Mouse (Mus musculus) stomach, postnatal 0 days (tissue): ENCODE results near the gene Dnajb11.

Source experiments
- CTCF ChIP-seq: IDR thresholded peaks from 2 replicates; pipeline ENCODE4 v1.5.1; 2016; ENCODE audit warnings: antibody characterized with exemption, low read depth, mild to moderate bottlenecking, moderate library complexity
- EP300 ChIP-seq: optimal IDR thresholded peaks from 2 replicates; pipeline ENCODE3; 2016; ENCODE audit warnings: antibody characterized with exemption

DNA sequence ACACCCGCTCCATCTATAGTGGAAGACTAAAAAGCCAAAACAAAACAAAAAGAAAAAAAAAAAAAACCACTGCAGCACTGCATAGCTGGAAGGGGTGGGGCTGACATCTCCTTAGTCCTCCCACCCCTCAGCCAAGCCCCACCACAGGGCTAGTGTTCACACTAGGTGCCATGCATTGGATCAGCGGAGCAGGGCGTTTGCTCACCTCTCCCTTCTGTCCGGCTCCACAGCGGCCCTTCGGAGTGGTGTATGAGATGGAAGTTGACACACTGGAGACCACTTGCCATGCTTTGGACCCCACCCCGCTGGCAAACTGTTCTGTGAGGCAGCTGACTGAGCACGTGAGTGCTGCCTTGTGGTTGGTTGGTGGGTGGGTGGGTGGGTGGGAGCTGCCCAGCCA, 36.5 kb downstream of the Dnajb11 start:
- TF ChIP-seq CTCF (no peak), EP300 (no peak)
